Mouse (Mus musculus) brain, embryonic 14.5 days (tissue): ENCODE measurements around the gene Large2.

Experiments used
- CTCF ChIP-seq: fragments of 200-500 bp; IDR thresholded peaks from 2 replicates; pipeline ENCODE4 v1.5.1; 2012; ENCODE audit warnings: inconsistent platforms, mild to moderate bottlenecking, moderate library complexity, borderline replicate concordance; ENCODE audit not compliant: insufficient read depth, insufficient read length; ENCODE audit errors: extremely low read depth
- POLR2A ChIP-seq: fragments of 200-500 bp; IDR thresholded peaks from 2 replicates; pipeline ENCODE4 v1.6.1; 2012; ENCODE audit warnings: mild to moderate bottlenecking, inconsistent platforms, borderline replicate concordance; ENCODE audit not compliant: poor library complexity, insufficient read depth, insufficient read length, severe bottlenecking; ENCODE audit errors: extremely low read depth

DNA sequence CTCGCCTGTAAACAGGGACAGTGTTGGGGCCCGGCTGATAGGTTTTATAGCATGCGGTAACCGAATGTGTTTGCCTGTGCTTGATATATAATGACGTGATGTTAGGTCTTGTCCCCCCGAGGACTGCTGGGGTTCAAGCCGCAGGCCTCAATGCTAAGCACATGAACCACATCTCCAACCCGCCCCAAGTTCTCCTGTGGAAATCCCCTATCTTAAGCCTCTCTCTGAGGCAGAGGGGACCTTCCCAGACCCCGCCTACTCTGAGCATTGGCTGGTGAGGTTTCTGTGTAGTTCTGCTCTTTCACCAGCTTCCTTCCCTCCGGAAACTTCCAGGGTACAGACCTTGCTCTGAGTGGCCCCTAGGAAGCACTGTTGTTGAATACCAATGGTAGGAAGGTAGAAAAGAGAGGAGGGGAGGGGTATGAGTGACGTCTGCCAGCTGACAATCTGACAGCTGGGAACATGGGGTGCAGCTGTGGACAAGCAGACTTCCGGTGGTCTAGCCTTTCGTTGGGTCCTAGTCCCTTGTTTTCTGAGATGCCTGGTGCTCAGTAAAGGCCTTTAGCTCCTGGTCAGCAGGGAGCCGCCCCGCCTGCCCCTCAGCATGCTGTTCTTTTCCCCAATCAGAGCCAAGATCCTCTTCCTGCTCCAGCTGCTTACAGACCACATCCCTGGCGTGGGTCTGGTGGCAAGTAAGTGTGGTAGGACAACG, 5.3 kb upstream of the Large2 start:
- TF ChIP-seq CTCF (no peak), POLR2A (no peak)
